Mouse (Mus musculus) activated CD4-positive, CD25-positive, alpha-beta regulatory T cell, adult 9 weeks (primary cell): ENCODE data around the gene Rprm. TPM values are rescaled to one million over a fixed set of nuclear protein-coding genes. Genes with fewer than 3 reads are reported as not detected.

Experiments used
- polyA plus RNA-seq: library from polyadenylated mRNA; unstranded; fragments of 100-300 nt; shearing (Covaris generic); gene quantifications from one replicate; pipeline ENCODE4 v1.2.1, GENCODE M21; 2017

Rprm gene
- not detected for polyA plus RNA-seq

DNA sequence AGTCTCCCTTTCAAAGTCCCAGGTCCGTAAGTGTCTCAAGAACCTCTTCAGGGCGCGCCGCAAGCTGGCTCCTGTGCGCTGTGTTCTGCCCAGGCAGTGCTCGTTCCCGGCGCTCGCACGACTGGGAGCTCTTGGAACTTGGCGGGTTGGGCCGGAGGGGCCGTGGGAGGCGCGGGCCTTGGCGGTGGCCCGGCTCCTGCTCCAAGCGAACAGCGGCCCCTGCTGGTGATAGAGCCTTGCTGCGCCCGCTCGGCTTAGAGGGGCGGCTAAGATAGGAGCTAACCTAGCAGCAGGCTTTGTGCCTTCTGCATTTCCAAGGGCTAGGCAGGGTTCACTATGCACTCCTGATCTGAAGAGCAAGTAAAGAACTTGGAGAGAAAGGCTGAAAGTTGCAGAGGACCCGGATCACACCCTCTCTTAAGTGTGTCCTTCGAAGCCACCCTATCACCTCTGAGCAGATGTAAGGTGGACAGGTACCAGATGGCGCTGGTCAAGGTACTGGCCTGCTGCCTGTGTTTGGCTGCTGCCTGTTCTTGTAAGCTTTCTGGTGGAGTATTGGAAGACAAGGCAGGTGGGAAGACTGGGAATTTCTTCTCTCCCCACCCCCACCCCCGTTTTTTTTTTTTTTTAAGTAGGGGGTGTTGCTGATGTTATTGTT is at the start of gene Rprm:
Gene Rprm (minus strand): TSS at position 123 of the 658 bp plus-strand sequence.

